Mouse (Mus musculus): ENCODE results near the gene S100a16.

The S100a16 gene

GRCm38 (mm10) chr3:90517711-90518110, 19.3 kb upstream of the S100a16 start:
- no peak for DNase-seq (ENCODE audit: extremely low read depth, low read depth, low spot score)

GRCm38 (mm10) chr3:90525421-90525820, 11.6 kb upstream of the S100a16 start:
- peak; percentile 98 for DNase-seq (ENCODE audit: extremely low read depth, low read depth, low spot score)

GRCm38 (mm10) chr3:90526076-90526475, 11.0 kb upstream of the S100a16 start:
- DNase-seq (ENCODE audit: extremely low read depth, low read depth, low spot score) = peak; percentile 90

GRCm38 (mm10) chr3:90526580-90526979, 10.5 kb upstream of the S100a16 start, which contains the start of gene S100a14:
Gene S100a14 (plus strand): TSS chr3:90526856.
- DNase-seq (ENCODE audit: extremely low read depth, low read depth, low spot score) = no peak

GRCm38 (mm10) chr3:90527291-90527873, 9.7 kb upstream of the S100a16 start:
- DNase-seq (ENCODE audit: extremely low read depth, low read depth, low spot score) = peak; percentile 95

GRCm38 (mm10) chr3:90531713-90532112, 5.3 kb upstream of the S100a16 start:
- no peak for DNase-seq (ENCODE audit: extremely low read depth, low read depth, low spot score)

GRCm38 (mm10) chr3:90535446-90535845, 1.6 kb upstream of the S100a16 start:
- DNase-seq (ENCODE audit: extremely low read depth, low read depth, low spot score) = no peak

- no peak for DNase-seq (ENCODE audit: extremely low read depth, low read depth, low spot score)
These were observed 847 bp downstream of the S100a16 start for GRCm38 (mm10) chr3:90537905-90538296.

GRCm38 (mm10) chr3:90540904-90541303, 3.9 kb downstream of the S100a16 start:
- DNase-seq (ENCODE audit: extremely low read depth, low read depth, low spot score) = no peak

- DNase-seq (ENCODE audit: extremely low read depth, low read depth, low spot score) = no peak
These were observed 12.8 kb downstream of the S100a16 start for GRCm38 (mm10) chr3:90549676-90550420.

- DNase-seq (ENCODE audit: extremely low read depth, low read depth, low spot score) = no peak
These were observed 13.4 kb downstream of the S100a16 start for GRCm38 (mm10) chr3:90550421-90550790.

- DNase-seq (ENCODE audit: extremely low read depth, low read depth, low spot score) = no peak
These were observed 15.2 kb downstream of the S100a16 start for GRCm38 (mm10) chr3:90552231-90552630.

- DNase-seq (ENCODE audit: extremely low read depth, low read depth, low spot score) = no peak
These were observed 18.9 kb downstream of the S100a16 start for GRCm38 (mm10) chr3:90555954-90556353.

GRCm38 (mm10) chr3:90560008-90560628, 23.1 kb downstream of the S100a16 start, which contains the start of gene S100a3:
Gene S100a3 (plus strand): TSS chr3:90560578.
- DNase-seq (ENCODE audit: extremely low read depth, low read depth, low spot score) = no peak

GRCm38 (mm10) chr3:90574691-90575090, 37.6 kb downstream of the S100a16 start:
- DNase-seq (ENCODE audit: extremely low read depth, low read depth, low spot score) = no peak

GRCm38 (mm10) chr3:90575320-90575719, 38.3 kb downstream of the S100a16 start:
- DNase-seq (ENCODE audit: extremely low read depth, low read depth, low spot score) = no peak

GRCm38 (mm10) chr3:90576351-90577001, 39.4 kb downstream of the S100a16 start:
- DNase-seq (ENCODE audit: extremely low read depth, low read depth, low spot score) = no peak

- DNase-seq (ENCODE audit: extremely low read depth, low read depth, low spot score) = no peak
These were observed 42.4 kb downstream of the S100a16 start for GRCm38 (mm10) chr3:90579433-90579832.

GRCm38 (mm10) chr3:90581141-90581540, 44.1 kb downstream of the S100a16 start:
- no peak for DNase-seq (ENCODE audit: extremely low read depth, low read depth, low spot score)

- DNase-seq (ENCODE audit: extremely low read depth, low read depth, low spot score) = no peak
These were observed 45.1 kb downstream of the S100a16 start for GRCm38 (mm10) chr3:90582156-90582555.

GRCm38 (mm10) chr3:90582556-90582955, 45.5 kb downstream of the S100a16 start:
- no peak for DNase-seq (ENCODE audit: extremely low read depth, low read depth, low spot score)

GRCm38 (mm10) chr3:90583893-90584292, 46.8 kb downstream of the S100a16 start:
- no peak for DNase-seq (ENCODE audit: extremely low read depth, low read depth, low spot score)

Measured in fat pad, adult 2 months (tissue).